28 mouse cellular contexts compared by ENCODE assay signal in the genomic region with DNA sequence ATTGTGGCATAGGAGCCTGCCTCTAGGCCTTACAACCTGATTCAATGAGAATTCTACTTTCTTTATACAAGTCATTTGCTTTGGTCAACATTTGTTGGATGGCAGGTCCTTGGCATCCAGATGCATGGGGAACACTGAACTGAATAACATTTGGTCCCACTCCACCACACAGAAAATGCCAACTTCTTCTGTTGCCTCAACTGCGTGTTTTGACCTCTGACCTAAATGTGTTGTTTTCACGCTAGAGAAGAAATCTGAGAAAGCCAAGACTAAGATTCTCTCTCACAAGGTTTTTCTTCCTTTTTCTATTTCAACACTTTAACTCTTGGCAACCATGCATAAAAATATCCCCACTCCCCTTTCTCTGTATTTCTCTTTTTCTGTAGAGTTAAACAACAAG. TPM values are rescaled to one million over a fixed set of nuclear protein-coding genes. Genes with fewer than 3 reads are reported as not detected.
DNase-seq lines count a peak whose midpoint lies in the region; ATAC-seq and TF ChIP-seq lines count a peak whose summit lies in the region.
"Had no signal": no experiment of that assay in that cellular context is flagged by ENCODE, and none has a peak within 500 bp of the region (broad histone marks: within the 10 kb centered on the region; RNA-seq: fewer than 3 reads in every experiment).

No protein-coding gene starts in this region.

- H3K4me2 ChIP-seq in lung, embryonic 14.5 days = no peak overlapping the region
- H3K4me2 ChIP-seq in forebrain, embryonic 15.5 days (replicated peaks) = no peak overlapping the region
- H3K4me2 ChIP-seq: forebrain, embryonic 13.5 days; heart, embryonic 12.5 days; hindbrain, embryonic 13.5 days; limb, embryonic 15.5 days; liver, embryonic 13.5 days; lung, embryonic 15.5 days; midbrain, embryonic 13.5 days; neural tube, embryonic 15.5 days had no signal

- ATAC-seq in lung, embryonic 14.5 days (ENCODE audit: insufficient read depth) = no peak
- 0 out of 2 replicates have a peak, but pooled peaks have one; percentile 21 for ATAC-seq in megakaryocyte progenitor cell, adult 5-6 weeks (replicated peaks; ENCODE audit: poor library complexity)
- ATAC-seq in forebrain, embryonic 15.5 days (replicated peaks) = no peak
- ATAC-seq: forebrain, embryonic 13.5 days; intestine, embryonic 16.5 days; midbrain, embryonic 13.5 days; Patski had no signal

- H3K27me3 ChIP-seq in lung, embryonic 14.5 days (ENCODE audit: insufficient read depth, low read length) = no peaks in the 10 kb centered on the region
- no peaks in the 10 kb centered on the region for H3K27me3 ChIP-seq in forebrain, embryonic 15.5 days
- H3K27me3 ChIP-seq: forebrain, embryonic 13.5 days; heart, embryonic 12.5 days; hindbrain, embryonic 13.5 days; limb, embryonic 15.5 days; liver, embryonic 13.5 days; lung, embryonic 15.5 days; midbrain, embryonic 13.5 days; neural tube, embryonic 15.5 days; Patski had no signal

- no peaks in the 10 kb centered on the region for H3K36me3 ChIP-seq in lung, embryonic 14.5 days (ENCODE audit: insufficient read depth)
- H3K36me3 ChIP-seq in forebrain, embryonic 15.5 days = no peaks in the 10 kb centered on the region
- H3K36me3 ChIP-seq: heart, embryonic 12.5 days; hindbrain, embryonic 13.5 days; limb, embryonic 10.5 days; limb, embryonic 15.5 days; liver, embryonic 13.5 days; lung, embryonic 15.5 days; midbrain, embryonic 13.5 days; neural tube, embryonic 15.5 days had no signal

- 45% methylated on average over 2 of the region's 2 CpGs for WGBS in lung, embryonic 14.5 days
- WGBS in forebrain, embryonic 15.5 days = 87% methylated on average over 2 of the region's 2 CpGs

- H3K9me3 ChIP-seq in lung, embryonic 14.5 days (ENCODE audit: low read depth, low read length) = no peaks in the 10 kb centered on the region
- H3K9me3 ChIP-seq in forebrain, embryonic 15.5 days = no peaks in the 10 kb centered on the region
- H3K9me3 ChIP-seq: forebrain, embryonic 13.5 days; heart, embryonic 12.5 days; hindbrain, embryonic 13.5 days; limb, embryonic 10.5 days; limb, embryonic 15.5 days; liver, embryonic 13.5 days; lung, embryonic 15.5 days; midbrain, embryonic 13.5 days; neural tube, embryonic 15.5 days had no signal

- no peak overlapping the region for H3K27ac ChIP-seq in lung, embryonic 14.5 days (ENCODE audit: low read depth)
- H3K27ac ChIP-seq in forebrain, embryonic 15.5 days (replicated peaks) = no peak overlapping the region
- H3K27ac ChIP-seq: forebrain, embryonic 13.5 days; heart, adult 2 months; hindbrain, embryonic 13.5 days; limb, embryonic 10.5 days; limb, embryonic 15.5 days; liver, embryonic 13.5 days; lung, embryonic 15.5 days; midbrain, embryonic 13.5 days; neural tube, embryonic 15.5 days had no signal

- DNase-seq in lung, embryonic 14.5 days = peak; percentile 72
- no peak for DNase-seq in lung, postnatal 4 days
- DNase-seq in spleen, postnatal 36 days (ENCODE audit: low spot score in 2 of 2) = peak; percentile 31 to 46
- DNase-seq in spleen, adult 12 weeks (ENCODE audit: low spot score) = no peak
- DNase-seq in testis, postnatal 10 days (ENCODE audit: low spot score) = no peak
- DNase-seq: cerebellum, adult 11 months; cerebellum, adult 9-10 months; cerebellum, postnatal 36 days; gastrocnemius, postnatal 25 days; heart, adult 2 months; heart, postnatal 4 days; kidney, adult 8-10 months; kidney, postnatal 10 days; liver, embryonic 13.5 days; thymus, adult 18-20 months; thymus, postnatal 25 days had no signal

- no peak overlapping the region for H3K4me3 ChIP-seq in lung, embryonic 14.5 days (ENCODE audit: low read depth, low read length)
- H3K4me3 ChIP-seq in forebrain, embryonic 15.5 days = no peak overlapping the region
- H3K4me3 ChIP-seq: forebrain, embryonic 13.5 days; heart, adult 2 months; heart, embryonic 12.5 days; hindbrain, embryonic 13.5 days; limb, embryonic 10.5 days; limb, embryonic 15.5 days; liver, embryonic 13.5 days; lung, embryonic 15.5 days; midbrain, embryonic 13.5 days; neural tube, embryonic 15.5 days had no signal

- TF ChIP-seq CTCF in lung, embryonic 14.5 days (IDR thresholded peaks at IDR 0.05; ENCODE audit: low read depth) = no peak

- H3K9ac ChIP-seq in lung, embryonic 14.5 days = no peak overlapping the region
- no peak overlapping the region for H3K9ac ChIP-seq in forebrain, embryonic 15.5 days (replicated peaks)
- H3K9ac ChIP-seq: forebrain, embryonic 13.5 days; heart, embryonic 12.5 days; hindbrain, embryonic 13.5 days; limb, embryonic 15.5 days; liver, embryonic 13.5 days; lung, embryonic 15.5 days; midbrain, embryonic 13.5 days; neural tube, embryonic 15.5 days had no signal

- H3K4me1 ChIP-seq in lung, embryonic 14.5 days (ENCODE audit: insufficient read depth) = no peaks in the 10 kb centered on the region; the same call in 1 of the 2 replicates
- H3K4me1 ChIP-seq in forebrain, embryonic 15.5 days = no peaks in the 10 kb centered on the region
- H3K4me1 ChIP-seq: limb, embryonic 15.5 days; lung, embryonic 15.5 days; neural tube, embryonic 15.5 days had no signal

RNA-seq across cellular contexts. Expression of a gene that starts 35.3 kb away (rescaled TPM):
- polyA plus RNA-seq in lung, embryonic 14.5 days (2014; fragmentation: Nextera tagmentation; extraction: Ambion mirVana) = 26.3 and 28.2 TPM in 2 replicates
- total RNA-seq in megakaryocyte progenitor cell, adult 5-6 weeks (2015) = 8.4 and 8.8 TPM in 2 replicates
- total RNA-seq in megakaryocyte progenitor cell, adult 5-6 weeks (2017) = 9.8 and 11.2 TPM in 2 replicates
- polyA plus RNA-seq in forebrain, embryonic 15.5 days (2015; fragmentation: Nextera tagmentation; extraction: Ambion mirVana) = 295 and 316 TPM in 2 replicates

RNA-seq across cellular contexts. Expression of a gene that starts 52.4 kb away (rescaled TPM):
- 20.9 and 22.7 TPM in 2 replicates for polyA plus RNA-seq in lung, embryonic 14.5 days (2014; fragmentation: Nextera tagmentation; extraction: Ambion mirVana)
- 6.8 and 8.5 TPM in 2 replicates for total RNA-seq in megakaryocyte progenitor cell, adult 5-6 weeks (2015)
- total RNA-seq in megakaryocyte progenitor cell, adult 5-6 weeks (2017) = 6.2 and 6.4 TPM in 2 replicates
- 1.4 and 2.2 TPM in 2 replicates for polyA plus RNA-seq in forebrain, embryonic 15.5 days (2015; fragmentation: Nextera tagmentation; extraction: Ambion mirVana)

Comparison
In these comparisons a context has a peak if more than half of its experiments do, and no peak if none do; other contexts are left out.
1. DNase-seq: peak in lung, embryonic 14.5 days (single experiment) and spleen, postnatal 36 days (2 of 2); none in lung, postnatal 4 days (0 of 2), spleen, adult 12 weeks (single experiment) and testis, postnatal 10 days (single experiment).
2. RNA of a gene that starts 35.3 kb away (polyA plus RNA-seq): 295 to 316 TPM in forebrain, embryonic 15.5 days; 26.3 to 28.2 TPM in lung, embryonic 14.5 days; every median in the first group is over 10 times any median in the second.